Mouse (Mus musculus): ENCODE measurements around the gene Ikzf4. TPM values are rescaled to one million over a fixed set of nuclear protein-coding genes. Genes with fewer than 3 reads are reported as not detected.

Ikzf4 gene
- polyA plus RNA-seq, 1 experiment = not detected

DNA sequence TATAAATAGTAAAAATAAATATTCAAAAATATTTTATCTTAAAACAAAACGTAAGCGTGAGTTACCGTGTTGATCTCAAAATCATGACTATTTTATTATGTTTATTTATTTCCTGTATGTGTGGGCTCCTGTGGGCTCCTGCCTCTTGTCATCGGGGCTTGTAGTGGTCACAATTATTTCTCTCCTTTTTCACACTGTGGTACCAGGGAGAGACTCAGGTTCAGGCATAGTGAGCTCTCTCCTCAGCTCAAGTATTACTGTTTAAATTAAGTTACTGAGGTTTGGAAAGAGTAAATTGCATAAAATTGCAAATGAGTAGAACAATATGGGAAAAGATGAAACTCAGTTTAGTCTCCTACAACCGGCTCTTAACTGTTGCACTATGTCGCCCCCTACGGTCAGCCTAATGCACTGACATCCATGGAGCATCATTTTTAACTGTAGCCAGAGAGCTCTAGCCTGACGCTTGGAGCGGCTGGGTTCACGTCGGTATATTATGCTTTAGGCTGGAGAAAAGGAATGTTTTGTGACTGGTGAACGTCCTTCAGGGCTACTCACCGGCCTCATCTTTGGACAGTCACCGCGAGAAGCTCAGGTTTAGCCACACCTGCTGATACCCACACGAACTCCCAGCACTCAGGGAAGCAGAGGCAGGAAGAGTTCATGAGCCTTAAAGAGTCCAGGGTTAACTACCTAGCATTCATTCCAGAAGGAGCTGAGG is 33.2 kb downstream of the Ikzf4 start:
- H3K4me1 ChIP-seq (ENCODE audit: control insufficient read depth, insufficient read depth, low read length) = no peaks in the 10 kb centered on the region
- no peak overlapping the region for H3K4me3 ChIP-seq (replicated peaks; ENCODE audit: control insufficient read depth, low read depth, low read length)
- H3K27ac ChIP-seq (ENCODE audit: control insufficient read depth, insufficient read depth, low read depth, low read length, poor library complexity) = no peak overlapping the region
- TF ChIP-seq POLR2A (IDR thresholded peaks at IDR 0.05; ENCODE audit: borderline replicate concordance, control insufficient read depth, low read depth, low read length) (no peak), CTCF (IDR thresholded peaks at IDR 0.05; ENCODE audit: control insufficient read depth, insufficient read depth, low read length) (peak; percentile 71)
- WGBS = 15% methylated on average over 16 of the region's 16 CpGs

DNA sequence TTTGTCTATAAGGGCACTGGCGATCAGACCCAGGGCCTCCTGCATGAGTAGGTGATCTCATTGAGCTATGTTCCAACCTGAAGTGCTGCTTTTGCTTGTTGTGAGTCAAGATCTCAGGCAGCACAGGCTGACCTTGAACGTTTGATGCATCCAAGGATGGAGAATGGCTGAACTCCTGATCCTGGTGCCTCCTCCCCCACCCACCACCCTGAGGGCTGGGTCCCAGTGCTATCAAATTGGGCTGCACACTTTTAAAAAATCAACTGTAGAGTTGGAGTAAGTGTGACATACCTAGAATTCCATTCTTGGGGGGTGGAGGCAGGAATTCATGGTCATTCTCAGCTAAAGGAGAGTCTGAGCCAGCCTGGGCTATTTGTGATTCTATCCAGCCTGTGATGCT is 39.3 kb downstream of the Ikzf4 start:
- Histone ChIP-seq H3K27ac (ENCODE audit: control insufficient read depth, insufficient read depth, low read depth, low read length, poor library complexity) (no peak overlapping the region), H3K4me3 (replicated peaks; ENCODE audit: control insufficient read depth, low read depth, low read length) (no peak overlapping the region), H3K4me1 (ENCODE audit: control insufficient read depth, insufficient read depth, low read length) (no peaks in the 10 kb centered on the region; the same call in 1 of the 2 replicates)
- 68% methylated on average over 2 of the region's 2 CpGs for WGBS
- TF ChIP-seq POLR2A (IDR thresholded peaks at IDR 0.05; ENCODE audit: borderline replicate concordance, control insufficient read depth, low read depth, low read length) (no peak), CTCF (IDR thresholded peaks at IDR 0.05; ENCODE audit: control insufficient read depth, insufficient read depth, low read length) (no peak)

DNA sequence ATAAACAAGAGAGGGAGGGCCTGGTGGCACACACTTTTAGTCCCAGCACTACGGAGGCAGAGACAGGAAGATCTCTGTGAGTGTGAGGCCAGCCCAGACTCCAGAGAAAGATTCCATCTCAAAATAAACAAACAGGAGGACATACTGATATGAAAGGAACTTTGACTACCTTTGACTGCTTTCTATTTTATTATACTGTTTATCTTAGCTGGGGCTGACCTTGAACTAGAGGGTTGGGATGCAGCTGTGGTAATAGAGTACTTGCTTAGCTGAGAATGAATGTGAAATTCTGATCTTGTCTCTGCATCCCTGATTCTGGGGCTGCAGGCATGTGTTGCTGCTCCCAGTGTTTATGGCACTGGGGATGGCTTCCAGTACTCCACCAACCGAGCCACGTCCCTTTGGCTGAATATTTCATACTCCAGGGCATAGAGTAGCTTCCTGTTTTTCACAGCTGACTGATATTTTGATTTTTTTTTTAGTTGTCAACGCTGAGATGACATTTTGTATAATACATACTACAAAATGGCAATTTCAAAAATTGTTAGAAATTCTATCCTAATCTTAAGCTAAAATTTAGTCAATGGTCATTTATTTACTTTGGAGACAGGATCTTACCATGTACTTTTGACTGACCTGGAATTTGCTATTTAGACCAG is 43.2 kb downstream of the Ikzf4 start:
- 28% methylated on average over 4 of the region's 4 CpGs for WGBS
- Histone ChIP-seq H3K4me1 (ENCODE audit: control insufficient read depth, insufficient read depth, low read length) (no peaks in the 10 kb centered on the region; the same call in 1 of the 2 replicates), H3K27ac (ENCODE audit: control insufficient read depth, insufficient read depth, low read depth, low read length, poor library complexity) (no peak overlapping the region), H3K4me3 (replicated peaks; ENCODE audit: control insufficient read depth, low read depth, low read length) (no peak overlapping the region)
- TF ChIP-seq CTCF (IDR thresholded peaks at IDR 0.05; ENCODE audit: control insufficient read depth, insufficient read depth, low read length) (no peak), POLR2A (IDR thresholded peaks at IDR 0.05; ENCODE audit: borderline replicate concordance, control insufficient read depth, low read depth, low read length) (no peak)

- TF ChIP-seq POLR2A (IDR thresholded peaks at IDR 0.05; ENCODE audit: borderline replicate concordance, control insufficient read depth, low read depth, low read length) = no peak
- no peak for TF ChIP-seq CTCF (IDR thresholded peaks at IDR 0.05; ENCODE audit: control insufficient read depth, insufficient read depth, low read length)
- WGBS = 85% methylated on average over 1 of the region's 1 CpGs
- H3K27ac ChIP-seq (ENCODE audit: control insufficient read depth, insufficient read depth, low read depth, low read length, poor library complexity) = no peak overlapping the region
Measured at GRCm38 (mm10) chr10:128601499-128601898, 44.3 kb downstream of the Ikzf4 start.

GRCm38 (mm10) chr10:128598476-128598875 is 47.3 kb downstream of the Ikzf4 start:
- no peak overlapping the region for H3K27ac ChIP-seq (ENCODE audit: control insufficient read depth, insufficient read depth, low read depth, low read length, poor library complexity)
- H3K4me3 ChIP-seq (replicated peaks; ENCODE audit: control insufficient read depth, low read depth, low read length) = no peak overlapping the region
- WGBS = 77% methylated on average over 2 of the region's 2 CpGs
- H3K4me1 ChIP-seq (ENCODE audit: control insufficient read depth, insufficient read depth, low read length) = no peaks in the 10 kb centered on the region
- TF ChIP-seq POLR2A (IDR thresholded peaks at IDR 0.05; ENCODE audit: borderline replicate concordance, control insufficient read depth, low read depth, low read length) = no peak
- TF ChIP-seq CTCF (IDR thresholded peaks at IDR 0.05; ENCODE audit: control insufficient read depth, insufficient read depth, low read length) = no peak

More at GRCm38 (mm10) chr10:128601499-128601898, 44.3 kb downstream of the Ikzf4 start:
- no peaks in the 10 kb centered on the region; the same call in 1 of the 2 replicates for H3K4me1 ChIP-seq (ENCODE audit: control insufficient read depth, insufficient read depth, low read length)
- H3K4me3 ChIP-seq (replicated peaks; ENCODE audit: control insufficient read depth, low read depth, low read length) = no peak overlapping the region

DNA sequence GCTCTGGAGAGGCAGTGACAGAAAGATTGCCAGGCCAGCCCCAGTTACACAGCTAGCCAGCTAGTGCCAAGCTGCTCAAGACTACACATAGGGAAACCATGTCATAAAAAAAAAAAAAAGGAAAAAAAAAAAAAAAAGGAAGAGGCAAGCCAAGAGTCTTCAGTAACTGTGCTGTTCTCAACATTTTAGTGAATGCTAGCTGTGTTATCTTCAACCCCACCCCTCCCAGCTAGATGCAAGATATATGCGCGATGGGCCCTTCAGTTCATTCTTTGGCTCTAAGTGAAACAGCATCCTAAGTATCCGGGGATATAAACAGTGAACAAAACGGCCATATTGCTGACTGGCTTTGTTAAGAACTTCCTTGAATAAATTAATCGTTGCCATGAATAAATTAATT is 53.0 kb downstream of the Ikzf4 start:
- H3K4me1 ChIP-seq (ENCODE audit: control insufficient read depth, insufficient read depth, low read length) = no peaks in the 10 kb centered on the region; the same call in 1 of the 2 replicates
- no peak overlapping the region for H3K27ac ChIP-seq (ENCODE audit: control insufficient read depth, insufficient read depth, low read depth, low read length, poor library complexity)
- no peak overlapping the region for H3K4me3 ChIP-seq (replicated peaks; ENCODE audit: control insufficient read depth, low read depth, low read length)
- TF ChIP-seq POLR2A (IDR thresholded peaks at IDR 0.05; ENCODE audit: borderline replicate concordance, control insufficient read depth, low read depth, low read length) (no peak), CTCF (IDR thresholded peaks at IDR 0.05; ENCODE audit: control insufficient read depth, insufficient read depth, low read length) (no peak)
- 67% methylated on average over 5 of the region's 5 CpGs for WGBS

GRCm38 (mm10) chr10:128591436-128591835 is 54.4 kb downstream of the Ikzf4 start:
- Histone ChIP-seq H3K4me3 (replicated peaks; ENCODE audit: control insufficient read depth, low read depth, low read length) (no peak overlapping the region), H3K27ac (ENCODE audit: control insufficient read depth, insufficient read depth, low read depth, low read length, poor library complexity) (no peak overlapping the region), H3K4me1 (ENCODE audit: control insufficient read depth, insufficient read depth, low read length) (no peaks in the 10 kb centered on the region; the same call in 1 of the 2 replicates)
- 75% methylated on average over 6 of the region's 6 CpGs for WGBS
- TF ChIP-seq CTCF (IDR thresholded peaks at IDR 0.05; ENCODE audit: control insufficient read depth, insufficient read depth, low read length) = no peak
- TF ChIP-seq POLR2A (IDR thresholded peaks at IDR 0.05; ENCODE audit: borderline replicate concordance, control insufficient read depth, low read depth, low read length) = no peak

- no peaks in the 10 kb centered on the region; the same call in 1 of the 2 replicates for H3K4me1 ChIP-seq (ENCODE audit: control insufficient read depth, insufficient read depth, low read length)
- H3K27ac ChIP-seq (ENCODE audit: control insufficient read depth, insufficient read depth, low read depth, low read length, poor library complexity) = no peak overlapping the region
- H3K4me3 ChIP-seq (replicated peaks; ENCODE audit: control insufficient read depth, low read depth, low read length) = peak overlapping the region; percentile 59
- peak; percentile 63 for TF ChIP-seq CTCF (IDR thresholded peaks at IDR 0.05; ENCODE audit: control insufficient read depth, insufficient read depth, low read length)
- peak; percentile 27; the same call in 1 of the 2 replicates for TF ChIP-seq POLR2A (IDR thresholded peaks at IDR 0.05; ENCODE audit: borderline replicate concordance, control insufficient read depth, low read depth, low read length)
- under 1% methylated on average over 43 of the region's 43 CpGs for WGBS
Measured at GRCm38 (mm10) chr10:128590193-128590690, 55.5 kb downstream of the Ikzf4 start.

All from bone marrow, adult 2 months (tissue).